ENCODE assay signal across 8 mouse cellular contexts in genomic region chrX:47892431-47893024, GRCm38 (mm10). TPM values are rescaled to one million over a fixed set of nuclear protein-coding genes. Genes with fewer than 3 reads are reported as not detected.
DNase-seq lines count a peak whose midpoint lies in the region; ATAC-seq and TF ChIP-seq lines count a peak whose summit lies in the region.

TSS of gene Smarca1 (minus strand) at chrX:47892974.

- H3K4me3 ChIP-seq in heart, embryonic 12.5 days = peak within 1 kb of the TSS; percentile 75
- H3K4me3 ChIP-seq in embryonic facial prominence, embryonic 13.5 days = peak within 1 kb of the TSS; percentile 59
- peak within 1 kb of the TSS; percentile 58 for H3K4me3 ChIP-seq in intestine, postnatal 0 days (ENCODE audit: low read depth, low read length)
- peak within 1 kb of the TSS; percentile 59 for H3K4me3 ChIP-seq in midbrain, embryonic 12.5 days

- peak within 1 kb of the TSS; percentile 55 for H3K27ac ChIP-seq in heart, embryonic 12.5 days (ENCODE audit: poor library complexity, severe bottlenecking)
- peak within 1 kb of the TSS; percentile 83 for H3K27ac ChIP-seq in embryonic facial prominence, embryonic 13.5 days
- H3K27ac ChIP-seq in intestine, postnatal 0 days (ENCODE audit: low read depth, low read length) = peak within 1 kb of the TSS; percentile 41; the same call in 1 of the 2 replicates
- peak within 1 kb of the TSS; percentile 70 for H3K27ac ChIP-seq in midbrain, embryonic 12.5 days (replicated peaks)

- DNase-seq in heart, adult 8-10 months (ENCODE audit: low spot score) = no peak
- DNase-seq in ES-CJ7 (ENCODE audit: low read depth, low spot score) = peak; percentile 4
- no peak for DNase-seq in thymus, postnatal 10 days (ENCODE audit: low spot score in 2 of 2)
- DNase-seq in right cerebral cortex, adult 18-20 months = no peak

- WGBS in heart, embryonic 12.5 days = 15% methylated on average over 14 of the region's 17 CpGs
- WGBS in embryonic facial prominence, embryonic 13.5 days = 25% methylated on average over 17 of the region's 17 CpGs
- WGBS in intestine, postnatal 0 days = 24% methylated on average over 17 of the region's 17 CpGs
- WGBS in midbrain, embryonic 12.5 days = 34% methylated on average over 12 of the region's 17 CpGs

- no peaks in the 10 kb centered on the region for H3K9me3 ChIP-seq in heart, embryonic 12.5 days (replicated peaks)
- H3K9me3 ChIP-seq in embryonic facial prominence, embryonic 13.5 days = no peaks in the 10 kb centered on the region
- no peaks in the 10 kb centered on the region for H3K9me3 ChIP-seq in intestine, postnatal 0 days (ENCODE audit: control insufficient read depth)
- H3K9me3 ChIP-seq in midbrain, embryonic 12.5 days = no peaks in the 10 kb centered on the region

- TF ChIP-seq CTCF in intestine, postnatal 0 days (IDR thresholded peaks at IDR 0.05; ENCODE audit: low read depth) = no peak

- peak within 1 kb of the TSS; percentile 71 for H3K9ac ChIP-seq in heart, embryonic 12.5 days
- H3K9ac ChIP-seq in embryonic facial prominence, embryonic 13.5 days = peak within 1 kb of the TSS; percentile 81
- peak within 1 kb of the TSS; percentile 37; the same call in 1 of the 2 replicates for H3K9ac ChIP-seq in intestine, postnatal 0 days (ENCODE audit: low read depth, low read length)
- H3K9ac ChIP-seq in midbrain, embryonic 12.5 days (replicated peaks) = peak within 1 kb of the TSS; percentile 62

- H3K4me1 ChIP-seq in heart, embryonic 12.5 days (replicated peaks) = no peaks in the 10 kb centered on the region
- no peaks in the 10 kb centered on the region for H3K4me1 ChIP-seq in embryonic facial prominence, embryonic 13.5 days
- no peaks in the 10 kb centered on the region for H3K4me1 ChIP-seq in intestine, postnatal 0 days (replicated peaks; ENCODE audit: control insufficient read depth, insufficient read depth, low read length)
- no peaks in the 10 kb centered on the region for H3K4me1 ChIP-seq in midbrain, embryonic 12.5 days

- H3K4me2 ChIP-seq in heart, embryonic 12.5 days = peak within 1 kb of the TSS; percentile 61
- H3K4me2 ChIP-seq in embryonic facial prominence, embryonic 13.5 days = peak within 1 kb of the TSS; percentile 59
- H3K4me2 ChIP-seq in intestine, postnatal 0 days (replicated peaks; ENCODE audit: low read depth) = peak within 1 kb of the TSS; percentile 75
- peak within 1 kb of the TSS; percentile 54 for H3K4me2 ChIP-seq in midbrain, embryonic 12.5 days (replicated peaks)

- no peaks in the 10 kb centered on the region for H3K27me3 ChIP-seq in heart, embryonic 12.5 days (replicated peaks)
- H3K27me3 ChIP-seq in embryonic facial prominence, embryonic 13.5 days = no peaks in the 10 kb centered on the region
- no peaks in the 10 kb centered on the region for H3K27me3 ChIP-seq in intestine, postnatal 0 days (replicated peaks; ENCODE audit: control insufficient read depth, insufficient read depth, low read length)
- H3K27me3 ChIP-seq in midbrain, embryonic 12.5 days = no peaks in the 10 kb centered on the region

- peak; percentile 73 for ATAC-seq in heart, embryonic 12.5 days (ENCODE audit: insufficient number of reproducible peaks, low FRiP score)
- ATAC-seq in embryonic facial prominence, embryonic 13.5 days (ENCODE audit: insufficient number of reproducible peaks, insufficient read depth, low FRiP score, low TSS enrichment, low read depth) = peak; percentile 67; the same call in 1 of the 2 replicates
- no peak for ATAC-seq in intestine, postnatal 0 days
- no peak; the same call in none of the 2 replicates for ATAC-seq in midbrain, embryonic 12.5 days (ENCODE audit: low FRiP score, low read depth)

- no peaks in the 10 kb centered on the region for H3K36me3 ChIP-seq in heart, embryonic 12.5 days
- H3K36me3 ChIP-seq in embryonic facial prominence, embryonic 13.5 days = no peaks in the 10 kb centered on the region
- no peaks in the 10 kb centered on the region for H3K36me3 ChIP-seq in intestine, postnatal 0 days (ENCODE audit: control insufficient read depth, insufficient read depth)
- no peaks in the 10 kb centered on the region for H3K36me3 ChIP-seq in midbrain, embryonic 12.5 days

RNA-seq across cellular contexts. Expression of gene Smarca1, which starts in this region (rescaled TPM):
- polyA plus RNA-seq in heart, embryonic 12.5 days (2016; fragmentation: Nextera tagmentation; extraction: Ambion mirVana) = 28.1 and 28.7 TPM in 2 replicates
- 1 to 10 TPM in 3 of 4 experiments, under 1 TPM in 1; 0.68 to 1.6 (median 1.2) TPM for total RNA-seq in heart, adult 8-10 months (2022)
- polyA plus RNA-seq in embryonic facial prominence, embryonic 13.5 days (2015; fragmentation: Nextera tagmentation; extraction: Ambion mirVana) = 34.5 and 37.9 TPM in 2 replicates
- 7.5 and 8.9 TPM in 2 replicates for polyA plus RNA-seq in intestine, postnatal 0 days (2015; fragmentation: Nextera tagmentation; extraction: Ambion mirVana)
- 34.0 and 34.1 TPM in 2 replicates for polyA plus RNA-seq in midbrain, embryonic 12.5 days (2016; fragmentation: Nextera tagmentation; extraction: Ambion mirVana)

Comparison
In these comparisons a context has a peak if more than half of its experiments do, and no peak if none do; other contexts are left out.
1. ATAC-seq: peak in heart, embryonic 12.5 days (single experiment) and embryonic facial prominence, embryonic 13.5 days (single experiment); none in intestine, postnatal 0 days (single experiment) and midbrain, embryonic 12.5 days (single experiment).
2. Peak in every context shown above with its lines, with median percentiles within 50 percentile points of each other: H3K27ac ChIP-seq, H3K4me2 ChIP-seq, H3K4me3 ChIP-seq and H3K9ac ChIP-seq.